Mouse (Mus musculus) hindbrain, embryonic 14.5 days (tissue): ENCODE data around the gene Olfr504. TPM values are rescaled to one million over a fixed set of nuclear protein-coding genes. Genes with fewer than 3 reads are reported as not detected.

Experiments
- polyA plus RNA-seq: library from polyadenylated mRNA; unstranded; fragments of >200 nt; fragmentation: Nextera tagmentation; extraction: Ambion mirVana; gene quantifications from 2 replicates; pipeline ENCODE4 v1.2.1, GENCODE M21; 2014

Gene Olfr504
- polyA plus RNA-seq, 1 experiment from 2014 or later = not detected

Other genes with a start within 250 kb of the Olfr504 start
- not detected in 2 replicates for gene Olfr492, start 242.1 kb downstream of the Olfr504 start, polyA plus RNA-seq
- not detected in 2 replicates for gene Olfr493, start 218.8 kb downstream of the Olfr504 start, polyA plus RNA-seq
- not detected in 2 replicates for gene Olfr494, start 200.5 kb downstream of the Olfr504 start, polyA plus RNA-seq
- gene Olfr495, start 172.6 kb downstream of the Olfr504 start, polyA plus RNA-seq = not detected in 2 replicates
- gene Olfr497, start 145.4 kb downstream of the Olfr504 start, polyA plus RNA-seq = not detected in 2 replicates
- gene Olfr498, start 100.5 kb downstream of the Olfr504 start, polyA plus RNA-seq = not detected in 2 replicates
- gene Olfr502, start 40.7 kb downstream of the Olfr504 start, polyA plus RNA-seq = not detected in 2 replicates
- gene Olfr503, start 21.3 kb downstream of the Olfr504 start, polyA plus RNA-seq = not detected in 2 replicates
- gene Olfr506, start 45.0 kb upstream of the Olfr504 start, polyA plus RNA-seq = not detected in 2 replicates
- not detected in 2 replicates for gene Olfr507, start 56.0 kb upstream of the Olfr504 start, polyA plus RNA-seq
- gene Olfr508, start 64.2 kb upstream of the Olfr504 start, polyA plus RNA-seq = not detected in 2 replicates
- gene Olfr509, start 86.1 kb upstream of the Olfr504 start, polyA plus RNA-seq = not detected in 2 replicates
- gene Olfr510, start 100.6 kb upstream of the Olfr504 start, polyA plus RNA-seq = not detected in 2 replicates
- not detected in 2 replicates for gene Olfr512, start 147.5 kb upstream of the Olfr504 start, polyA plus RNA-seq
- gene Olfr513, start 185.2 kb upstream of the Olfr504 start, polyA plus RNA-seq = not detected in 2 replicates